Mouse (Mus musculus) lung, adult 2 months (tissue): ENCODE data around the gene Slc39a12. TPM values are rescaled to one million over a fixed set of nuclear protein-coding genes. Genes with fewer than 3 reads are reported as not detected.

Experiments used
- DNase-seq: peaks from one replicate; pipeline ENCODE4 v3.0.0; 2022
- H3K4me1 ChIP-seq: fragments of 200-500 bp; 2 replicates; pipeline ENCODE4 v1.6.1; 2011; ENCODE audit warnings: low read length; ENCODE audit not compliant: control insufficient read depth, insufficient read depth
- H3K4me3 ChIP-seq: fragments of 200-500 bp; replicated peaks from 2 replicates; pipeline ENCODE3; 2011; ENCODE audit warnings: low read depth, mild to moderate bottlenecking, control low read depth, low read length; ENCODE audit errors: extremely low read depth
- CTCF ChIP-seq: fragments of 200-500 bp; IDR thresholded peaks from 2 replicates; pipeline ENCODE4 v1.5.1; 2011; ENCODE audit warnings: mild to moderate bottlenecking, low read length, control low read depth; ENCODE audit not compliant: insufficient read depth
- POLR2A ChIP-seq: fragments of 200-500 bp; IDR thresholded peaks from 2 replicates; pipeline ENCODE4 v1.6.1; 2011; ENCODE audit warnings: low read depth, mild to moderate bottlenecking, control low read depth, low read length, borderline replicate concordance; ENCODE audit errors: extremely low read depth
- WGBS: fragments of 180-500 bp; shearing (Covaris S2); methylation state at CpG from one replicate; pipeline ENCODE4 v1.1.7; 2018; 5-methylcytosine and 5-hydroxymethylcytosine counted together
- polyA plus RNA-seq: library from polyadenylated mRNA; depleted of rRNA; stranded (reverse); fragments of >200 nt; gene quantifications from 2 replicates; pipeline ENCODE4 v1.2.3, GENCODE M21; 2012

Slc39a12 gene
- polyA plus RNA-seq, 1 experiment, result 0.12 TPM

- 33% methylated on average over 7 of the region's 7 CpGs for WGBS
- Histone ChIP-seq H3K4me3 (no peak overlapping the region), H3K4me1 (no peaks in the 10 kb centered on the region)
- no peak for TF ChIP-seq CTCF
- no peak for TF ChIP-seq POLR2A
- DNase-seq, result no peak
Measured at GRCm38 (mm10) chr2:14454946-14455631, 67.0 kb downstream of the Slc39a12 start.

GRCm38 (mm10) chr2:14464438-14464837 is 76.3 kb downstream of the Slc39a12 start:
- no peak overlapping the region for H3K4me3 ChIP-seq
- DNase-seq, result no peak
- H3K4me1 ChIP-seq, result no peaks in the 10 kb centered on the region
- WGBS, result 61% methylated on average over 1 of the region's 1 CpGs
- TF ChIP-seq POLR2A (no peak), CTCF (no peak)

GRCm38 (mm10) chr2:14494132-14494531 is 106.0 kb downstream of the Slc39a12 start:
- TF ChIP-seq CTCF, result no peak
- TF ChIP-seq POLR2A, result no peak
- 52% methylated on average over 5 of the region's 5 CpGs for WGBS
- Histone ChIP-seq H3K4me1 (no peaks in the 10 kb centered on the region), H3K4me3 (no peak overlapping the region)
- DNase-seq, result no peak

DNA sequence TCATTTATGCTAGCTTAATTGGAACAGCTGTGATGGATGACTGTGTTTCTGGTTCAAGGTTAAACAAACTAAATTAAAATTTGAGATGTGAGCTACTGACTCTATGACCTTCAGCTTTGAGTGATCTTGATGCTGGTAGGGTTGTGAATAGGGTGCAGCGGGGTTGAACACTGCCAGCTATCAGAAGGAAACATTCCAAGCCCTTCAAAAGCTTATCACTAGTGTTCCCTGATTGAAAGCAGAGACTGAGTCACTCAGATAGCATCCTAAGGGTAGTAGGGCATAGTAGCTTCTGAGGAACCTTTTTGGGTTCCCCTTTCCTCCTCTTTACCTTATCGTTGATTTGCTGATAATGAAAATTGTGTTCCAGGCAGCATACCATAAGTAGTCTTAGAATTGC is 108.0 kb downstream of the Slc39a12 start:
- Histone ChIP-seq H3K4me3 (no peak overlapping the region), H3K4me1 (no peaks in the 10 kb centered on the region)
- WGBS, result 38% methylated on average over 2 of the region's 2 CpGs
- TF ChIP-seq POLR2A, result no peak
- no peak for TF ChIP-seq CTCF
- no peak for DNase-seq

DNA sequence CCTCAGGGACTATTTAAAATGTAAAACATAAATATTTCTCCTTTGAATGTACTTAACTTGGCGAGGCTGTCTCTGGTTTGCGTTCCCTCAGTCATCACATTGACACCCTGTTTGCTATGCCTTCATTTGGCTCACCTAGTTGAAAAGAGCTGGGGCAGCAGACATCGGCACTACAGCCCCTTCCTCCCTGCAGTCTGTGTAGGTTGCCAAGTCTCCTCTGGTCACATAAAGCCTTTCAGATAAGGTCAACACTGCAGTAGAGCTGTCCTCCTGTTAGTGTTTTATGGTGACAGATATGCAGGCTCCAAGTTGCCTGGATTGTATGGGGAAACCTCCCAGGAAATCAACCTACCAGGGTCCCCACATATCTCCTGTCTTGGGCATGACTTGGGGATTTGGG is 114.4 kb downstream of the Slc39a12 start:
- Histone ChIP-seq H3K4me1 (no peaks in the 10 kb centered on the region), H3K4me3 (no peak overlapping the region)
- WGBS, result 25% methylated on average over 3 of the region's 3 CpGs
- TF ChIP-seq CTCF, result no peak
- DNase-seq, result no peak

DNA sequence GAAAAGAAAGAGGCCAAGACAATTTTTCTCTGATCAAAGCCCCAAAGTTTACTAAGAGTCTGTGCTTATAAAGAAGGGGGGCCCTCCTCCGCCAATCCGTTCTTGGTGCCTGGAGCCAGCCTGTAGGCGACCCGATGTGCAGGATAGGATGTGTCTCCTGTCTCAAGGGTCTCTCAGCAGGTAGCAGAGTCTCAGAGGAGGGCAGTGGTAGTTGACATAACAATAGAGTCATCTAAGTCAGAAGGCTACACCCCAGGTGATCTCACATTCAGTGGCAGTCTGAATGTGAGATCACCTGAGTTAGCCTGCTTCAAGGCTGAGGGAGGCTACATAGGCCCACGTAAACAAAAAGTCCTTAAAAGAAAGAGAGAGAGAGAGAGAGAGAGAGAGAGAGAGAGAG is 130.1 kb downstream of the Slc39a12 start:
- 63% methylated on average over 5 of the region's 5 CpGs for WGBS
- TF ChIP-seq POLR2A, result no peak
- no peak for TF ChIP-seq CTCF
- H3K4me3 ChIP-seq, result no peak overlapping the region
- H3K4me1 ChIP-seq, result no peaks in the 10 kb centered on the region
- DNase-seq, result no peak

DNA sequence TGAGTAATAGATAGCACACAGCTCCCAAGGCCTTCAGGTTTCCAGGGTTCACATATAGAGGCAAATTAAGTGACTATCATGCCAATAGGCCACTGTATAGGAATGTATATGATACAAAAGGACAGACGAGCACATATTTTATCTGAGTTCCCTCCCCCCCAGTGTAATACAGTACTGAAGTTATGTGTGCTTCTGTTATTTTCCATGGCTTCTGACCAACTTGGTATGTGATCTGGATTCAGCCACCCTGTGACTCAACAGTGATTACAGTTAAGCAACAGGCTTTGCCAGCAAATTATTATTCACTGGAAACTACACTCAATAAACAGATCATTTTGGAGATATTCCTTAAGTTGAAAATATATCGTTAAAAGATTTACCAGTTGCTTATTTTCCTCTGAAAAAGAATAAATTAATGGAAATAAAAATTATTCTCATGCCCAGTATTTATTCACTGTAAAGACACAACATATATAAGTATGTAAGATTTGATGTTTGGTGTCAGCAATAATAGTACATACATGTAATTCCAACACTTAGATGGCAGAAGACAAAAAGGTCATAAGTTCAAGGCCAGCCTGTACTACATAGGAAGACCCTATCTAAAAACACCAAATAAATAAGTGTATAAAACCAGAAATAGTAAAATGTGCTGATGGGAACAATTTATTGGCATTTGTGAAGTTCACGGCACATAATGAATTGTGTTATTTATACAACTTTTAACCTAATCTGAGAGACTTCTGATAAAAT is 146.4 kb downstream of the Slc39a12 start:
- H3K4me3 ChIP-seq, result no peak overlapping the region
- TF ChIP-seq POLR2A (no peak), CTCF (no peak)
- WGBS, result 67% methylated on average over 3 of the region's 3 CpGs
- no peaks in the 10 kb centered on the region for H3K4me1 ChIP-seq
- no peak for DNase-seq

GRCm38 (mm10) chr2:14535246-14535671 is 147.1 kb downstream of the Slc39a12 start:
- no peak for DNase-seq
- 77% methylated on average over 3 of the region's 3 CpGs for WGBS
- no peak for TF ChIP-seq CTCF
- Histone ChIP-seq H3K4me3 (no peak overlapping the region), H3K4me1 (no peaks in the 10 kb centered on the region)

DNA sequence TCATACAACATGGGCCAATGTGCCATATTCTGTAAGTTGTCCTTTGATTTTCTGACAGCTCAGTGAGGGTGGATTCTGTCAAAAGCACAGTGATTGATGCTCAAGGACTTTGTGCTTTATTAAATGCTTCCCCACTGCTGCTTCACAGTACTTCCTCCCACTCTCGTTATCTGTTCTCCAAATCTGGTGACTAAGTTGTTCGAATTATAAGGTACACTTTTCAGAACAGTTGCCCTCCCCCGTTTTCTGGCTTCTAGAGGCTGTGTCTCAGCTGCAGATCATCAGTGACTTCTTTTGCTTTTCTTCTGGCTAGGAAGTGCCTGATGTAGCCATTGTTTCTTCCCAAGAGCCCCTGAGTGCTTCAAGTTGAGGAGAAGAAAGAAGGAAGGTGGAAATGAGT is 149.7 kb downstream of the Slc39a12 start:
- TF ChIP-seq POLR2A (no peak), CTCF (no peak)
- no peak for DNase-seq
- Histone ChIP-seq H3K4me1 (no peaks in the 10 kb centered on the region), H3K4me3 (no peak overlapping the region)
- WGBS, result 50% methylated on average over 3 of the region's 3 CpGs

DNA sequence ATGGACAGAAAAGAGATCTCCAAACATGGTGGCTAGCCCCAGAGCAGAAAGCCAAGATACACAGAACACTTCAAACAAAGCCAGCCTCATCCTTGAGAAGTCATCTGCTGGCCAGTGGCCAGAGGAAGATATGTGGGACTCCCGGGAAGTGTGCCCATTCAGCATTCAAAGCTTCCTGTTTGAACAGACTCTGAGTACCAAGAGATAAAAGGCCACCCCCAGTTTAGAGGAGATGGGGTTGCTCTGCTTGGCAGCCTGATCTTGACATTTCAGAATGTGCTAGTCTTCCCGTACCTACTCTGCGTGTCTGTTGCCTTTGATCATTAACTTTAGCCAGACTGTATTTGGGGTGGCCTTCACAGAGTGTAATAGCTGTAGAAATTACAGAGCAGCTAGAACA is 155.2 kb downstream of the Slc39a12 start:
- DNase-seq, result no peak
- Histone ChIP-seq H3K4me3 (no peak overlapping the region), H3K4me1 (peaks cover 2% of the 10 kb centered on the region; the same call in 1 of the 2 replicates)
- TF ChIP-seq CTCF (no peak), POLR2A (no peak)
- 23% methylated on average over 3 of the region's 3 CpGs for WGBS
